Mouse (Mus musculus): ENCODE data around the gene Armc9.

Gene Armc9

GRCm38 (mm10) chr1:86320822-86321413 lies 166.3 kb downstream of the Armc9 start:
- no peak for DNase-seq
